Mouse (Mus musculus) liver, adult 2 months (tissue): ENCODE data around the gene Atl3. TPM values are rescaled to one million over a fixed set of nuclear protein-coding genes. Genes with fewer than 3 reads are reported as not detected.

Source experiments
- DNase-seq: peaks from one replicate; pipeline ENCODE4 v3.0.0-alpha.2; 2011; ENCODE audit warnings: low read depth, low spot score; ENCODE audit errors: extremely low read depth
- H3K27ac ChIP-seq: fragments of 200-500 bp; replicated peaks from 2 replicates; pipeline ENCODE4 v1.5.1; 2012; ENCODE audit warnings: low read depth, mild to moderate bottlenecking, control low read depth, inconsistent platforms, low read length; ENCODE audit not compliant: insufficient read depth
- H3K27me3 ChIP-seq: fragments of 200-500 bp; 2 replicates; pipeline ENCODE4 v1.6.1; 2012; ENCODE audit warnings: mild to moderate bottlenecking, moderate library complexity, low read length, inconsistent platforms; ENCODE audit not compliant: control insufficient read depth, insufficient read depth
- H3K36me3 ChIP-seq: fragments of 200-500 bp; 2 replicates; pipeline ENCODE4 v1.6.1; 2012; ENCODE audit warnings: low read length, inconsistent platforms; ENCODE audit not compliant: control insufficient read depth, insufficient read depth
- H3K4me1 ChIP-seq: fragments of 200-500 bp; 2 replicates; pipeline ENCODE4 v1.6.1; 2011; ENCODE audit warnings: low read length; ENCODE audit not compliant: control insufficient read depth, insufficient read depth
- H3K4me3 ChIP-seq: fragments of 200-500 bp; 2 replicates; pipeline ENCODE4 v1.5.1; 2011; ENCODE audit warnings: low read depth, mild to moderate bottlenecking, control low read depth, low read length, moderate library complexity; ENCODE audit not compliant: insufficient read depth
- H3K79me2 ChIP-seq: fragments of 200-500 bp; 2 replicates; pipeline ENCODE4 v1.6.1; 2012; ENCODE audit warnings: inconsistent platforms, mild to moderate bottlenecking, low read length, moderate library complexity; ENCODE audit not compliant: control insufficient read depth, insufficient read depth
- H3K9ac ChIP-seq: fragments of 200-500 bp; 2 replicates; pipeline ENCODE4 v1.6.1; 2012; ENCODE audit warnings: low read depth, mild to moderate bottlenecking, control low read depth, inconsistent platforms, low read length
- CTCF ChIP-seq: fragments of 200-500 bp; IDR thresholded peaks from 2 replicates; pipeline ENCODE4 v1.5.1; 2011; ENCODE audit warnings: low read depth, low read length, control low read depth
- POLR2A ChIP-seq: fragments of 200-500 bp; IDR thresholded peaks from 2 replicates; pipeline ENCODE4 v1.6.1; 2011; ENCODE audit warnings: low read length, control low read depth; ENCODE audit not compliant: insufficient read depth; ENCODE audit errors: extremely low read depth
- WGBS: fragments of 180-500 bp; shearing (Covaris S2); methylation state at CpG from one replicate; pipeline ENCODE4 v1.1.7; 2018; 5-methylcytosine and 5-hydroxymethylcytosine counted together
- polyA plus RNA-seq: library from polyadenylated mRNA; depleted of rRNA; stranded (reverse); fragments of >200 nt; gene quantifications from 2 replicates; pipeline ENCODE4 v1.2.3, GENCODE M21; 2012
- total RNA-seq: library from RNA; depleted of rRNA; stranded (reverse); fragments of >200 nt; gene quantifications from 2 replicates; pipeline ENCODE4 v1.2.3, GENCODE M21; 2014

Atl3 gene
- total and polyA plus RNA-seq, 2 experiments = 19.4 to 69.9 TPM

GRCm38 (mm10) chr19:7563676-7564075, 69.8 kb downstream of the Atl3 start:
- DNase-seq = no peak
- Histone ChIP-seq H3K79me2 (no peaks in the 10 kb centered on the region), H3K36me3 (no peaks in the 10 kb centered on the region), H3K27me3 (no peaks in the 10 kb centered on the region), H3K27ac (no peak overlapping the region), H3K9ac (no peak overlapping the region), H3K4me1 (no peaks in the 10 kb centered on the region), H3K4me3 (no peak overlapping the region)
- 94% methylated on average over 2 of the region's 2 CpGs for WGBS
- TF ChIP-seq POLR2A (no peak), CTCF (no peak)

DNA sequence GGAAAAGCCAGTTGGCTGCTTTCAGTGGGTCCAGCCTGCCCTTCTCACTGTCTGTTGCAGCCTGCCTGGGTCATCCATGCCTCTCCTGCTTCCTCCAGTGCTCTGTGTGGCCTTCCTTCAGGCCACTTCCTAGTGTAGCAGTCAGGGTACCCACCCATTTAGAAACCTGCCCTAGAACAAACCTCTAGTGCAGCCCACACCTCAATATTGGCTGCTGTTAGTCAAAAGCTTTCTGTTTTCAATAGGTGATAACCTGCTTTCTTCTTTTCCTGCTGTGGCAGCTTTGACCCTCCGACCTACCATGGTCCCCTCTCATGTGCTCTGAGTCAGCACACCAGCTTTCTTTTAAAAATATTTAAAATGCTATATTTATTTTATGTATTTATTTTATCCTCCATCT, 70.6 kb downstream of the Atl3 start:
- Histone ChIP-seq H3K9ac (no peak overlapping the region), H3K4me1 (no peaks in the 10 kb centered on the region), H3K79me2 (no peaks in the 10 kb centered on the region), H3K36me3 (no peaks in the 10 kb centered on the region), H3K27me3 (no peaks in the 10 kb centered on the region), H3K27ac (no peak overlapping the region), H3K4me3 (no peak overlapping the region)
- WGBS = 88% methylated on average over 1 of the region's 1 CpGs
- no peak for DNase-seq
- TF ChIP-seq CTCF (no peak), POLR2A (no peak)

DNA sequence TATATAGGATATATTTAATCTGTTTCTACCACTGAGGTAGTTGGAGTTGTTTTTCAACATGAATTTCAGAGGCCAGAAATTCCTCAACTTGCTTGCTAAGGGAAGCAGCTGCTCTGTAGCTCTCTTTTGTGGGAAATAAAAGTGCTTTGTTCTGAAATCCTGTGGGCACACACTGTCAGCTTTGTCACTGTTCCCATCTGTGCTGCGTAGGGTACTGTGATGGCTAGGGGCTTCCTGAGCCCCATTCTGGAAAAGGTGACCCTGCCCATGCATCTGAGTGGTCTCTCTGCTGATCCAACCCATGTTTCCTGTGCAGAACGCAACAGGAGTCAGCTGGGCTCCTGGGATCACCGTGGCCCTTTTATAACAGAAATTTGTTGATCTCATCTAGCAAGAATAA, 73.0 kb downstream of the Atl3 start:
- Histone ChIP-seq H3K36me3 (no peaks in the 10 kb centered on the region), H3K4me3 (no peak overlapping the region), H3K4me1 (no peaks in the 10 kb centered on the region), H3K79me2 (no peaks in the 10 kb centered on the region), H3K9ac (no peak overlapping the region), H3K27me3 (no peaks in the 10 kb centered on the region), H3K27ac (no peak overlapping the region)
- no peak for TF ChIP-seq CTCF
- TF ChIP-seq POLR2A = no peak
- 94% methylated on average over 3 of the region's 3 CpGs for WGBS
- no peak for DNase-seq

DNA sequence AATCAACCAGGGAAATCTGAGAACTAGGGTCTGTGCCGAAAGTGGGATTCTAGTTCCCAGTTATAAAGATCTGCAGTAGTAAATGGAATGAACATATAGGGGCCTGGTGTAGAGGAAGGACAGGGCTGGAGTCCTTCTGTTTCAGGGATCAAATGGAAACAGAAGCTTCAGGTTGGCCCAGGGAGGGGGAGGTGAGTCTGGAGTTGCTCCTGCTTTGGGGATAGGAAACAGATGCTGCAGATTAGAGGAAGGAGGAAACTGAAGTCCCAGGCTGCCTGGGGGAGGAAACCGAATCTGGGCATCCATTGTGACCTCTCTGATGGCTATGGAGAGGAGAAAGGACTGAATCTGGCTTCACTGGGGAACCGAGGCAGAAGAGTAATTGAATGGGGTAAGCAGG, 74.5 kb downstream of the Atl3 start:
- TF ChIP-seq POLR2A (no peak), CTCF (no peak)
- Histone ChIP-seq H3K27ac (no peak overlapping the region), H3K4me1 (no peaks in the 10 kb centered on the region), H3K27me3 (no peaks in the 10 kb centered on the region), H3K79me2 (no peaks in the 10 kb centered on the region), H3K9ac (no peak overlapping the region), H3K4me3 (no peak overlapping the region), H3K36me3 (no peaks in the 10 kb centered on the region)
- 74% methylated on average over 3 of the region's 3 CpGs for WGBS
- no peak for DNase-seq

GRCm38 (mm10) chr19:7569650-7570049, 75.8 kb downstream of the Atl3 start:
- Histone ChIP-seq H3K79me2 (no peaks in the 10 kb centered on the region), H3K27ac (no peak overlapping the region), H3K36me3 (no peaks in the 10 kb centered on the region), H3K9ac (no peak overlapping the region), H3K27me3 (no peaks in the 10 kb centered on the region), H3K4me3 (no peak overlapping the region), H3K4me1 (no peaks in the 10 kb centered on the region)
- TF ChIP-seq POLR2A (no peak), CTCF (no peak)
- 87% methylated on average over 5 of the region's 5 CpGs for WGBS
- DNase-seq = no peak

- WGBS = 96% methylated on average over 1 of the region's 1 CpGs
- H3K4me3 ChIP-seq = no peak overlapping the region
- no peaks in the 10 kb centered on the region for H3K27me3 ChIP-seq
- no peaks in the 10 kb centered on the region for H3K79me2 ChIP-seq
- no peak overlapping the region for H3K27ac ChIP-seq
- no peak for DNase-seq
- peaks cover 7% of the 10 kb centered on the region; the same call in 1 of the 2 replicates for H3K4me1 ChIP-seq
- H3K36me3 ChIP-seq = no peaks in the 10 kb centered on the region
- no peak for TF ChIP-seq CTCF
- TF ChIP-seq POLR2A = no peak
- no peak overlapping the region for H3K9ac ChIP-seq
These were observed 82.3 kb downstream of the Atl3 start for GRCm38 (mm10) chr19:7576180-7576579.
